Mouse (Mus musculus) embryonic fibroblast, embryonic 13.5 days (primary cell): ENCODE data around the gene Klk1b8.

Experiments used
- CTCF ChIP-seq: IDR thresholded peaks from 2 replicates; pipeline ENCODE4 v1.5.1; 2011; ENCODE audit warnings: mild to moderate bottlenecking, control low read depth, low read length, moderate library complexity, borderline replicate concordance; ENCODE audit not compliant: insufficient read depth
- POLR2A ChIP-seq: IDR thresholded peaks from 2 replicates; pipeline ENCODE4 v1.6.1; 2011; ENCODE audit warnings: low read depth, mild to moderate bottlenecking, control low read depth, low read length, moderate library complexity

DNA sequence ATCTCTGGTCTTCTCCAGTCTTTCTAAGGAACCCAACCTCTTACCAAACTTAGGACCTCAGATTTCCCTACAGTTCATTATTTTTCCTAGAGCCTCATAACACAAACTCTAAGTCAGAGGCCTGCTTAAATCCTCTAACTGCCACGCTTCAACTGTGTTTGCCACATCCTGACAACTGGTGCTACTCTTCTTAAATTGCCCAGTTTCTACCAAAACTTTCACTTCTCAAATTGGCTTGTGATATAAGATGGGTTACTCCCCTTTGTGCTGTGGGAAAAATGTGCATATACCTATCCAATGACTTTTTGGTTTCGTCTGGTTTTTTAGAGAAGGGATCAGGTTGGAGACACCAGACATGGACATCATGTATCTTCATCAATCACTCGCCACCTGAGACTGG lies 16.6 kb downstream of the Klk1b8 start:
- TF ChIP-seq CTCF (no peak), POLR2A (no peak)
